Mouse (Mus musculus): Measurements from ENCODE around the gene Ntn3. TPM values are rescaled to one million over a fixed set of nuclear protein-coding genes. Genes with fewer than 3 reads are reported as not detected.
A peak's percentile ranks its signal among the peaks of the same experiment; 100 is the strongest.

Ntn3 gene
- polyA plus RNA-seq, 1 experiment from 2014 or later: 3.6 TPM

DNA sequence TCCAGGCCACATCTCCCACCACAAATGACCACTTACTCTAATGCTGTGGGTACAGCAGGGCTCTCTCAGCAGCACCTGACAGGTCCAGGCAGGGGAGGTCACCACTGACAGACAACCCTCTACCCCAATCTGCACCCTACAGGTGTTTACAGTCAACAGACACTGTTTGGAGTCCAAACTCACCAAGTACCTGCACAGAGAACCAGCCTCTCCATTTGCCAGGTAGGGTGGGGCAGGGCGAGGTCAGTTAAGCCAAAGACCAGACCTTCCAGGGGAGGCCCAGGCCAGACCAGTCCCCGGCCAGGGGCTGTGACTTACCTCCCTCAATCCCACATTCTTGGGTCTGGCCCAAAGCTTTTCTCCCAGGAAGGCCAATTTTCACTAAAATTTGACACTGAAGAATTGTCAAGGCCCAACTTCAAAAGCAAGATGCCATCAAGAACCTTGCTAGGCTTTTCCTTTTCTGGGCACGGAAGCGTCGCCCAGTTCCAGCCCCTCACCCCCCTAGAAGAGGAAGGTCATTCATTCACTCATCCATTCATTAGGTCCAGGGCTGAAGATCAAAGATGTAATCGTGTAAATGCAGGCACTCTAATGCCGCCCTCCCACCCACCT, 41.3 kb downstream of the Ntn3 start:
- no peak for DNase-seq (ENCODE audit: low spot score)
- Histone ChIP-seq H3K27me3 (ENCODE audit: insufficient read depth, poor library complexity, severe bottlenecking) (no peaks in the 10 kb centered on the region), H3K4me3 (peak overlapping the region; percentile 84), H3K9me3 (no peaks in the 10 kb centered on the region), H3K36me3 (peaks cover 31% of the 10 kb centered on the region), H3K27ac (peak overlapping the region; percentile 100), H3K4me1 (peaks cover 35% of the 10 kb centered on the region)
- 58% methylated on average over 7 of the region's 7 CpGs for WGBS

DNA sequence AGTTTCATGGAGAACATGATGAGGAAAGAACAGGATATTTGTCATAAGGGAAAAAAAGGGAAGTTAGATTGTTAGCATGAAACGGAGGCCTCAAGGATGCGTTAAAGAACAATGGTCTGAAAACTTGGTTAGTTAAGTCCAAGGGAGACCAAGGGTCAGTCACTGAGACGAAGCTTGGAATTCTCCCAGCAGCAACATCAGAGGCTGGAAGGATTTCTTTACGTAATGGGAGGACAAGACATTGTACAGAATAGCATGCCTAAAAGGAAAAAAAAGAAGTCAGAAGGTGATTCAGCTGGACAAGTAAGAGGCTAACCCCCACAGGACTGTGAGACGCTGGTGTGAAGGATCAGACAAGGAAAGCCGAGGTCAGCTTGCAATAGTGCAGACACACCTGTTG, 42.2 kb downstream of the Ntn3 start:
- 93% methylated on average over 6 of the region's 6 CpGs for WGBS
- peaks cover 31% of the 10 kb centered on the region for H3K36me3 ChIP-seq
- no peaks in the 10 kb centered on the region for H3K9me3 ChIP-seq
- peaks cover 41% of the 10 kb centered on the region for H3K4me1 ChIP-seq
- H3K27me3 ChIP-seq (ENCODE audit: insufficient read depth, poor library complexity, severe bottlenecking): no peaks in the 10 kb centered on the region
- no peak for DNase-seq (ENCODE audit: low spot score)
- 0 out of 2 replicates have a peak overlapping the region, but pooled peaks have one; percentile 10 for H3K4me3 ChIP-seq
- H3K27ac ChIP-seq: no peak overlapping the region

DNA sequence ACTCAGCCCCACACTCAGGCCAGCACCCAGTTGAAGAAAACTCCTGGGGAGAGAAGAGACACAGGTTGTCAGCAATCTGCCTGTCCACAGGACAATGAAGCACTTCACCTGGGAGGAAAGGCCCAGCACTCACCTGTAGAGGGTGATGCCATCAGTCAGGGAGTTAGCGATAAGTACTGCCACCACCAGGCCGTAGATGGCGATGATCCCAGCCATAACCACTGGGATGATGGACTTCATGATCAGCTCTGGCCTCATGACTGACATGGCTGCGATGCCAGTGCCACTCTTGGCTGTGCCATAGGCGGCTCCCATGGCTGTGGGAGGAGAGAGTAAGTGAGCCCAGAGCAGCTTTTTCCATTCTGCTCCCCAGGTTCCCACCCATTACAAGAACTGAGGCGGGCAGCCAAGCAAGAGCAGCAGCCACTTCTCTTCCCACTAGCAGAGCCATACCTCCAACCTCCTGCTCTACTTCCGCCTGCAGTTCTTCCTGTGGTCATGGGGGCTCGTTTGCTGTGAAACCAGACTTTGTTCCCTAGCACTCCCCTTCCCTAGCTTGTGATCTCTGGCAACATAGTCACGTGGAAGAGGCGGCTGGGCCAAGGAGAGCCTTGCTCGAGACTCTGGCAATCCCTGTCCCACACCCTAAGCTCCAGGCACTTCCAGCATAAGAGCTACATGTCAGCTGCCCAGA, 44.6 kb downstream of the Ntn3 start:
- Histone ChIP-seq H3K27ac (no peak overlapping the region), H3K4me3 (0 out of 2 replicates have a peak overlapping the region, but pooled peaks have one; percentile 8)
- WGBS: 77% methylated on average over 11 of the region's 11 CpGs

DNA sequence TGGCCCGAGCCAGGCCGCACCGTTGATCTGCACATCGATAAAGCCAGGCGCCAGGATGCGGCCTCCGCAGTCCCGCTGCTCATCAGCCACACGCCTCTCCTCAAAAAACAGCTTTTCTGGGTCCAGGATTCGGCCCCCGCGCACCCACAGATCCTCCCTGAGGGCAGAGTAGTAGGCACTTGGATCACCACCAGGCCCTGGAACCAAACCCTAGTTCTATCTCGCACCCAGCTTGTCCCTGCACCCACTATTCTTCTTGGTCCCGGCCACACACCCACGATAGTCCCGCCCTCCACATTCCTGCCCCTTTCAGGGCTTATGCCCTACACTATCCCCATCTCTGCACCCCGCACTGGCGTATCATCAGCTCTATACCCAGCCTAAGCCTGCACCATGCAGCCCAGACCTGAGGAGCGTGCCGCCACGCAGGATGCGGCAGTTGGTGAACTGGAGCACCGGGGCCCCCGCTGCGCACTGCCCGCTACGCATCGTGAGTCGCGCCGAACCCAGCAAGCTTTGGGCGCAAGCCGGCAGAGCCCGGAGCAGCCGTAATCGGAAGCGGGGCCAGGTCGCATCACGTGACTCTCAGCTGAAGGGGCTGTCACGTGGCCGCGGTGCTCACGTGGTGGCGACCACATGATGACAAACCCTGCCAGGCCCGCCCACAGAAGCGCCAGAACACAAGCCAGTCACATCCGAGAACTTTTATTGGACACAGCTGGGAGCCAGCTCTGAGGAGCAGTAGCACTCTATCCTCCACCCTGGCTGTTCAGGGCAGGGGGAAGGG, 46.0 kb downstream of the Ntn3 start, which contains the start of gene Amdhd2:
Gene Amdhd2 (minus strand): TSS at position 591 of the 787 bp plus-strand sequence.
- Histone ChIP-seq H3K4me3 (peak within 1 kb of the TSS; percentile 82), H3K27ac (peak within 1 kb of the TSS; percentile 93), H3K36me3 (peaks cover 32% of the 10 kb centered on the region), H3K27me3 (ENCODE audit: insufficient read depth, poor library complexity, severe bottlenecking) (no peaks in the 10 kb centered on the region), H3K4me1 (peaks cover 35% of the 10 kb centered on the region), H3K9me3 (no peaks in the 10 kb centered on the region)
- WGBS: under 1% methylated on average over 47 of the region's 47 CpGs
- DNase-seq (ENCODE audit: low spot score): peak; percentile 98

More for the DNA sequence above, 44.6 kb downstream of the Ntn3 start:
- H3K36me3 ChIP-seq: peaks cover 31% of the 10 kb centered on the region
- H3K9me3 ChIP-seq: no peaks in the 10 kb centered on the region
- DNase-seq (ENCODE audit: low spot score): no peak
- peaks cover 35% of the 10 kb centered on the region for H3K4me1 ChIP-seq
- no peaks in the 10 kb centered on the region for H3K27me3 ChIP-seq (ENCODE audit: insufficient read depth, poor library complexity, severe bottlenecking)

DNA sequence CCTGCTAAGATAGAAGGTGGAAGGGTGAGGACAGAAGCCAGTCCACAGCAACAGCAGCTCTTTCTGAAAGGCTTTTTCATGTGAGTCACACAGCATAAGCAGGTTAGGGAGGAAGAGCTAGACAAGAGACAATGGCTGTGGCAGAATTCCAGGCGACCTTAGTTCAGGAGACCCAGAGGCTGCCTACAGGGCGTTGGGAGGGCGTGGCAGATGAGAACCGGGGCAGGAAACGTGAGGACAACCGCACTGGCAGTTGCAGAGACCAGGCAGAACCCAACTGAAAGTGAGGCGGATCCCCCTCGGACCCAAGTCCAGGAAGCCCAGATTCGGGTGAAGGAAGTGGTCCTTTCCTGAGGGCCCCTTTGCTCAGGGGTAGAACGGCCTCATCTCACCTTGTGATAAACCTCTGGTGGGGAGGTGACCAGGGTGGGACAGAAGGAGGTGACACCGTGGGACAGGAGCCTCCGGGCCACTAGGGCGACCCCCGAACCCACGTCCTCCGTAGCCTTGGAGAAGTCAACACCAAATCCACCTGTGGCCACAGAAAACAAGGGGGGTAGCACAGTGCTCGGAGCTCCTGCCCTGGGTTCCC, 46.7 kb downstream of the Ntn3 start:
- WGBS: 16% methylated on average over 17 of the region's 17 CpGs

DNA sequence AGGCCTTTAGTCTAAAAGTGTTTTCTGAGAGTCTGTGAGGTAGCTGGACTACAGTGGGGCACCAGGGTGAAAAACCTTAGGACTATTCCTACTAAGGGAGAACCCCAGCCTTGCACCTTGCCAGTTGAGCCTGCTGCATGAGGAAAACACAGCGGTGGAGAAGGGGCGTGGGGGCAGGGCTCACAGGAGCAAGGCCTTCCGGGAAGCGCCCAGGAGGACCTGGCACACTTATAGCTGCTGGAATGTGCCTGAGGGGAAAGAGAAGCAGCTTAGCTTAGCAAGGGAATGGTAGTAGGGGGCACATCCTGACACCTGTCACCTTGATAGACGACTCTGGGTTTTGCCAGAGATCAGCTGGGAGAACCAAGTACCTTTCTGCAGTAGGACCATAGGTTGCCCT, 47.9 kb downstream of the Ntn3 start:
- Histone ChIP-seq H3K27me3 (ENCODE audit: insufficient read depth, poor library complexity, severe bottlenecking) (no peaks in the 10 kb centered on the region), H3K4me1 (peaks cover 26% of the 10 kb centered on the region), H3K27ac (no peak overlapping the region), H3K36me3 (peaks cover 35% of the 10 kb centered on the region), H3K9me3 (no peaks in the 10 kb centered on the region), H3K4me3 (no peak overlapping the region)
- no peak for DNase-seq (ENCODE audit: low spot score)
- 76% methylated on average over 5 of the region's 5 CpGs for WGBS

More for the DNA sequence above, 46.7 kb downstream of the Ntn3 start:
- peaks cover 34% of the 10 kb centered on the region for H3K36me3 ChIP-seq
- H3K27me3 ChIP-seq (ENCODE audit: insufficient read depth, poor library complexity, severe bottlenecking): no peaks in the 10 kb centered on the region
- H3K4me1 ChIP-seq: peaks cover 28% of the 10 kb centered on the region
- peak overlapping the region; percentile 93 for H3K27ac ChIP-seq
- DNase-seq (ENCODE audit: low spot score): no peak
- no peaks in the 10 kb centered on the region for H3K9me3 ChIP-seq
- peak overlapping the region; percentile 82 for H3K4me3 ChIP-seq

DNA sequence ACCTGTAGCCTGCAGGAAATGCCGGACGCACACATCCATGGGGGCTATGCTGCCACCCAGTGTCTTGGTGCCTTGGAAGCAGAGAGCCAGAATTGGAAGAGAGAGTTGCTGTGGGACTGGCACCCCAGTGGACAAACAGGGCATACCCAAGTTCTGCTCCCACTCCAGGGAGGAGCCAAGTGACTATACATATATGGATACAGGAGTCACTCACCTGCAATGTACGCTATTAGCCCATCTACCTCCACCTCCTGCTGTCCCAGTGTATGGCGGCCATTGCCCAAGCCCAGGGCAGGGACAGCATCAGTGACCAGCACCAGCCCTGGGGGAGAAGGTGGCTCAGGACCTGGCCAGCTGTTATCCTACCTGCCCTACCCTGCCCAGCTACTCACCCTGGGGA, 51.8 kb downstream of the Ntn3 start:
- Histone ChIP-seq H3K27me3 (ENCODE audit: insufficient read depth, poor library complexity, severe bottlenecking) (no peaks in the 10 kb centered on the region), H3K4me3 (no peak overlapping the region), H3K4me1 (peaks cover 7% of the 10 kb centered on the region), H3K9me3 (no peaks in the 10 kb centered on the region), H3K27ac (no peak overlapping the region), H3K36me3 (peaks cover 38% of the 10 kb centered on the region)
- 90% methylated on average over 4 of the region's 4 CpGs for WGBS
- DNase-seq (ENCODE audit: low spot score): no peak

DNA sequence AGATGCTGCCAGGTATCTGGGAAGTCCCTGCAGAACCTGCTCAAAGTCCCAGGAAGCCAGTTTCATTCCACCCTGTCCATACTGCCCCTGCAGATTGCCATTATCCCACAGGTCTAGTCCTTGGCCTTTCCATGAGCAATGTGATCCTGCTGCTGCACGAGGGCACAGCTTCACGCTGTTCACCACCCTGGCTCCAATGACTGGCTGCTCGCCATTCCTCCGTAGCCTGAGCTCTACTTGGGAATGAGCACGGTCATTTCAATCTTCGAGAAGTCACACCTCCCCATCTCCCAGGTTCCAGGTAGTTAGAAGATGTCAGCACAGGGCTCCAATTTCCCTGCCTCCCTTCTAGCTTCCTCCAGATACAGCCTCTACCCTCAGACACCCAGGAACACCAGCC, 52.2 kb downstream of the Ntn3 start:
- Histone ChIP-seq H3K27ac (no peak overlapping the region), H3K27me3 (ENCODE audit: insufficient read depth, poor library complexity, severe bottlenecking) (no peaks in the 10 kb centered on the region), H3K4me1 (peaks cover 9% of the 10 kb centered on the region; the same call in 1 of the 2 replicates), H3K36me3 (peaks cover 38% of the 10 kb centered on the region), H3K9me3 (no peaks in the 10 kb centered on the region), H3K4me3 (no peak overlapping the region)
- WGBS: 92% methylated on average over 6 of the region's 6 CpGs
- DNase-seq (ENCODE audit: low spot score): no peak

DNA sequence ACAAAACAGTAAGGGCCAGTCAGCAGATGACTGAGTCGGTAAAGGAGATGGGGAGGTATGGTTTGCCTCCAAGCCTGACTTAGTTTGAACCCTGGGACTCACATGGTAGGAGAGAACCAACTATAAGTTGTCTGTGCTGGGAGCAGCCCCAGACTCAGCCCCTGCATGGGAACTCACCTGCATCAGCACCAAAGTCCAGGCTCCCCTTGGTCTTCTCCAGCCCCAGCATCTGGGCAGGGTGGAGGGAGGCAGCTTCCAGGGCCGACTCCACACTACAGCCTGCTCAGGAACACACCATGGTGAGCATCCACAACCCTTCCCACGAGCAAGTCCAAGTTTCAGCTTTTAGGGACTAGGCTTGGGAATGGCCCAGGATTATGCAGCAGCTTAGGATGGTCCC, 52.9 kb downstream of the Ntn3 start:
- no peak overlapping the region for H3K4me3 ChIP-seq
- H3K36me3 ChIP-seq: peaks cover 38% of the 10 kb centered on the region
- peaks cover 12% of the 10 kb centered on the region; the same call in 1 of the 2 replicates for H3K4me1 ChIP-seq
- no peaks in the 10 kb centered on the region for H3K9me3 ChIP-seq
- no peaks in the 10 kb centered on the region for H3K27me3 ChIP-seq (ENCODE audit: insufficient read depth, poor library complexity, severe bottlenecking)
- no peak for DNase-seq (ENCODE audit: low spot score)
- no peak overlapping the region for H3K27ac ChIP-seq
- WGBS: 85% methylated on average over 3 of the region's 3 CpGs

DNA sequence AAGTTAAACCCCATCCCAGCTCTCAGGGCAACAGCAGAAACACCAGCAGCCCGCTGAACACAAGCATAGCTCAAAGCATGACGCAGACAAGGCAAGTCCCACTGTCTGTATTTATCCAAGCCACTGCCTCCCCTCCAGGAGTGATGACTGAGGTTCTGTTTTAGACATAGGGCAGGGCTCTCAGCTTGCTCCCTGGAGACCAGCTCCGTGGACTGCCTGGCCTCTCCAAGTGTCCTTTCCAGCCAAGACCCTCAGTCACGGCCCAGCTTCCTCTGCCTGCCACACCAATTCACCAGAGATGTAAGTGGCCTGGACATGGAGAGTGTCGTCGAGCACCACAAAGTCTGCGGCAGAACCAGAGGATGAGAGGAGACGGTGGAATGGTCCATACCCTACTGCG, 53.6 kb downstream of the Ntn3 start:
- no peaks in the 10 kb centered on the region for H3K9me3 ChIP-seq
- peaks cover 10% of the 10 kb centered on the region; the same call in 1 of the 2 replicates for H3K4me1 ChIP-seq
- DNase-seq (ENCODE audit: low spot score): no peak
- no peak overlapping the region for H3K4me3 ChIP-seq
- peaks cover 38% of the 10 kb centered on the region for H3K36me3 ChIP-seq
- WGBS: 85% methylated on average over 9 of the region's 9 CpGs
- H3K27me3 ChIP-seq (ENCODE audit: insufficient read depth, poor library complexity, severe bottlenecking): no peaks in the 10 kb centered on the region
- no peak overlapping the region for H3K27ac ChIP-seq

DNA sequence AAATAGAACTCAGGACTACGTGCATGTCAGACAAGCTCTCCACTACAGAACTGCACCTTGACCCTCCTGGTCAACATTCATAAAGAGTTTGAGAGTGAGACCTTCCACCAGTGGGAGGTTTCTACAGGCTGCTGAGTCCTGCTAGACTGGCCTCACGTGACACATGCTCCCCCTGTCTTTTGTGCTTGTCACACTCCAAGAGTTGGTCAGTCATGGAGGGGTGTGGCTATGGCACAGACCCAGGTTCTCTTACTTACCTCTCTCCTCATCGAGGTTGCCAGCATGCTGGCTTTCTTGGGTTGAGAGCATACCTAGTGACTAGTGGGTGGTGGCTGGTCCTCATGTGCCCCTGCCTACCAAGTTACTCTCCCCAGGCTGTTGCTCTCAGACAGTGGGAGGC, 54.9 kb downstream of the Ntn3 start:
- no peak overlapping the region for H3K4me3 ChIP-seq
- no peak for DNase-seq (ENCODE audit: low spot score)
- H3K27me3 ChIP-seq (ENCODE audit: insufficient read depth, poor library complexity, severe bottlenecking): no peaks in the 10 kb centered on the region
- H3K9me3 ChIP-seq: no peaks in the 10 kb centered on the region
- 67% methylated on average over 3 of the region's 3 CpGs for WGBS
- peaks cover 38% of the 10 kb centered on the region for H3K36me3 ChIP-seq
- H3K27ac ChIP-seq: no peak overlapping the region
- peaks cover 10% of the 10 kb centered on the region; the same call in 1 of the 2 replicates for H3K4me1 ChIP-seq

Measured in heart, embryonic 10.5 days (tissue).